Mouse (Mus musculus) myocyte (in vitro differentiated cells): ENCODE data around the gene Ajm1. TPM values are rescaled to one million over a fixed set of nuclear protein-coding genes. Genes with fewer than 3 reads are reported as not detected.

Source experiments
- H3K27me3 ChIP-seq: one replicate; pipeline ENCODE4 v1.6.1; 2011; ENCODE audit not compliant: control insufficient read depth, insufficient read depth, insufficient read length
- H3K36me3 ChIP-seq: one replicate; pipeline ENCODE4 v1.6.1; 2011; ENCODE audit not compliant: control insufficient read depth, insufficient read depth
- H3K4me2 ChIP-seq: one replicate; pipeline ENCODE4 v1.6.1; 2011; ENCODE audit warnings: low read depth, control low read depth
- H3K4me3 ChIP-seq: one replicate; pipeline ENCODE4 v1.5.1; 2011; ENCODE audit warnings: mild to moderate bottlenecking, control low read depth, moderate library complexity
- H3K79me2 ChIP-seq: one replicate; pipeline ENCODE4 v1.6.1; 2011; ENCODE audit not compliant: control insufficient read depth, insufficient read depth
- H3ac ChIP-seq: one replicate; pipeline ENCODE4 v1.6.1; 2011; ENCODE audit not compliant: control insufficient read depth, insufficient read length
- CEBPB ChIP-seq: IDR thresholded peaks from 2 replicates; pipeline ENCODE4 v1.6.1; 2011; ENCODE audit warnings: mild to moderate bottlenecking, moderate library complexity; ENCODE audit not compliant: poor library complexity, insufficient read depth, severe bottlenecking
- E2F4 ChIP-seq: IDR thresholded peaks from one replicate; pipeline ENCODE4 v1.6.1; 2011; ENCODE audit warnings: mild to moderate bottlenecking, control low read depth, moderate library complexity; ENCODE audit not compliant: insufficient read depth
- MAX ChIP-seq: IDR thresholded peaks from one replicate; pipeline ENCODE4 v1.6.1; 2011; ENCODE audit warnings: low read depth, mild to moderate bottlenecking, control low read depth
- MYOD1 ChIP-seq, 3 experiments: IDR thresholded peaks; one replicate each; pipeline ENCODE4 v1.6.1; 2011; ENCODE audit warnings: control low read depth in 2 of 3, low read depth in 2 of 3, mild to moderate bottlenecking in 2 of 3, moderate library complexity in 1 of 3; ENCODE audit not compliant: insufficient read length in 2 of 3, control insufficient read depth in 1 of 3
- MYOG ChIP-seq, 3 experiments: IDR thresholded peaks; one replicate each; pipeline ENCODE4 v1.6.1; 2011; ENCODE audit warnings: control low read depth in 2 of 3, low read depth in 2 of 3, mild to moderate bottlenecking in 2 of 3; ENCODE audit not compliant: insufficient read length in 2 of 3, control insufficient read depth in 1 of 3, insufficient read depth in 1 of 3
- POLR2A ChIP-seq: IDR thresholded peaks from one replicate; pipeline ENCODE4 v1.6.1; 2011; ENCODE audit warnings: low read depth, mild to moderate bottlenecking, control low read depth, moderate library complexity; ENCODE audit not compliant: insufficient read length
- POLR2AphosphoS2 ChIP-seq: IDR thresholded peaks from one replicate; pipeline ENCODE4 v1.6.1; 2011; ENCODE audit warnings: low read depth, control low read depth; ENCODE audit not compliant: insufficient read length
- REST ChIP-seq: IDR thresholded peaks from one replicate; pipeline ENCODE4 v1.6.1; 2011; ENCODE audit warnings: mild to moderate bottlenecking, control low read depth, moderate library complexity; ENCODE audit not compliant: insufficient read depth, insufficient read length
- SRF ChIP-seq: IDR thresholded peaks from one replicate; pipeline ENCODE4 v1.6.1; 2011; ENCODE audit warnings: low read depth; ENCODE audit not compliant: control insufficient read depth, insufficient read length
- TCF12 ChIP-seq: IDR thresholded peaks from one replicate; pipeline ENCODE4 v1.6.1; 2011; ENCODE audit warnings: mild to moderate bottlenecking, control low read depth; ENCODE audit not compliant: poor library complexity, insufficient read depth, severe bottlenecking
- TCF3 ChIP-seq: IDR thresholded peaks from one replicate; pipeline ENCODE4 v1.6.1; 2011; ENCODE audit warnings: low read depth, control low read depth; ENCODE audit not compliant: insufficient read length
- USF1 ChIP-seq: IDR thresholded peaks from one replicate; pipeline ENCODE4 v1.6.1; 2011; ENCODE audit warnings: low read depth, mild to moderate bottlenecking, control low read depth, moderate library complexity
- polyA plus RNA-seq: library from polyadenylated mRNA; unstranded; fragments of >200 nt; fragmentation: generic; extraction: Trizol; gene quantifications from one replicate; pipeline ENCODE4 v1.2.1, GENCODE M21; 2012; ENCODE audit warnings: missing spikeins

Gene Ajm1
- polyA plus RNA-seq, 1 experiment, result 1.0 TPM

DNA sequence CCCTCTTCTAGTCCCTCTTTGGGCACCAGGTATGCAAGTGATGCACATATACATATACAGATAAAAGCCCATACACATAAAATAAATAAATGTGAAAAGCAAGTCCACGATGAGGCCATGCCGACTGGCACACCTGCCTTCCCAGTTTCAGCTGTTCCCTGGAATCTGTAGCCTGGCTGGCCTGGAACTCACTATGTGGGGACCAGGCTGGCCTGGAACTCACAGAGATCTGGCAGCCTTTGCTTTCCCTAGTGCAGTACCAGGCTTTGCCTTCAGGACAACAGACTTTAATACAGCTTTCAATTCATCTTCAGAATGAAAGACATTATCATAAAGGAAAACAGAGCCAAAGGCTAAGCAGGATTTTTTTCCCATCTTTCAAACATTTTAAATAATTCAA, 47.9 kb downstream of the Ajm1 start:
- no peak overlapping the region for H3ac ChIP-seq
- TF ChIP-seq MYOG (IDR thresholded peaks at IDR 0.05; ENCODE audit: control insufficient read depth in 1 of 3, insufficient read depth in 1 of 3, insufficient read length in 2 of 3, low read depth in 2 of 3) (peak; percentile 75 to 95 (median 81)), TCF12 (peak; percentile 26), POLR2AphosphoS2 (no peak), TCF3 (peak; percentile 70), POLR2A (no peak), REST (no peak), USF1 (no peak), MAX (no peak), CEBPB (no peak), E2F4 (no peak), MYOD1 (IDR thresholded peaks at IDR 0.05; ENCODE audit: control insufficient read depth in 1 of 3, insufficient read length in 2 of 3, low read depth in 2 of 3) (peak; percentile 50 to 89 (median 88)), SRF (no peak)
- H3K27me3 ChIP-seq, result no peaks in the 10 kb centered on the region
- H3K79me2 ChIP-seq, result peaks cover 43% of the 10 kb centered on the region
- H3K36me3 ChIP-seq, result peaks cover 63% of the 10 kb centered on the region
- no peak overlapping the region for H3K4me3 ChIP-seq
- H3K4me2 ChIP-seq, result peak overlapping the region; percentile 58

- peaks cover 6% of the 10 kb centered on the region for H3K79me2 ChIP-seq
- peaks cover 66% of the 10 kb centered on the region for H3K36me3 ChIP-seq
- H3K4me2 ChIP-seq, result no peak overlapping the region
- H3ac ChIP-seq, result no peak overlapping the region
- TF ChIP-seq E2F4 (no peak), TCF3 (no peak), MYOG (IDR thresholded peaks at IDR 0.05; ENCODE audit: control insufficient read depth in 1 of 3, insufficient read depth in 1 of 3, insufficient read length in 2 of 3, low read depth in 2 of 3) (no peak), REST (no peak), CEBPB (no peak), USF1 (no peak), POLR2AphosphoS2 (no peak), TCF12 (no peak), SRF (no peak)
- no peaks in the 10 kb centered on the region for H3K27me3 ChIP-seq
- H3K4me3 ChIP-seq, result no peak overlapping the region
Observed at GRCm38 (mm10) chr2:25526510-25527302, 54.9 kb downstream of the Ajm1 start.

Other genes starting within 250 kb of the Ajm1 start
- 46.3 TPM for gene Man1b1, start 249.4 kb downstream of the Ajm1 start, polyA plus RNA-seq
- gene Dpp7, start 225.4 kb downstream of the Ajm1 start, polyA plus RNA-seq, result 43.0 TPM
- 68.3 TPM for gene Uap1l1, start 216.1 kb downstream of the Ajm1 start, polyA plus RNA-seq
- 10.4 TPM for gene Sapcd2, start 209.4 kb downstream of the Ajm1 start, polyA plus RNA-seq
- 0.89 TPM for gene Entpd2, start 185.9 kb downstream of the Ajm1 start, polyA plus RNA-seq
- gene Npdc1, start 182.4 kb downstream of the Ajm1 start, polyA plus RNA-seq, result 114 TPM
- gene Fut7, start 158.5 kb downstream of the Ajm1 start, polyA plus RNA-seq, result 0.08 TPM
- gene Abca2, start 153.1 kb downstream of the Ajm1 start, polyA plus RNA-seq, result 9.8 TPM
- gene Clic3, start 124.9 kb downstream of the Ajm1 start, polyA plus RNA-seq, result 13.5 TPM
- gene Paxx, start 120.7 kb downstream of the Ajm1 start, polyA plus RNA-seq, result 64.3 TPM
- gene Ptgds, start 111.7 kb downstream of the Ajm1 start, polyA plus RNA-seq, result 9.8 TPM
- gene Lcn12, start 87.8 kb downstream of the Ajm1 start, polyA plus RNA-seq, result not detected
- gene Fbxw5, start 81.0 kb downstream of the Ajm1 start, polyA plus RNA-seq, result 53.6 TPM
- 0.74 TPM for gene C8g, start 80.0 kb downstream of the Ajm1 start, polyA plus RNA-seq
- gene Traf2, start 34.8 kb downstream of the Ajm1 start, polyA plus RNA-seq, result 40.4 TPM
- gene Edf1, start 23.9 kb downstream of the Ajm1 start, polyA plus RNA-seq, result 513 TPM
- gene Mamdc4, start 6.9 kb downstream of the Ajm1 start, polyA plus RNA-seq, result 8.7 TPM
- 108 TPM for gene Phpt1, start 6.5 kb downstream of the Ajm1 start, polyA plus RNA-seq
- gene Rabl6, start 26.8 kb upstream of the Ajm1 start, polyA plus RNA-seq, result 76.5 TPM
- gene Ccdc183, start 35.9 kb upstream of the Ajm1 start, polyA plus RNA-seq, result 0.13 TPM
- 32.6 TPM for gene Tmem141, start 40.2 kb upstream of the Ajm1 start, polyA plus RNA-seq
- gene Fcna, start 46.3 kb upstream of the Ajm1 start, polyA plus RNA-seq, result 0.10 TPM
- gene Lcn8, start 71.4 kb upstream of the Ajm1 start, polyA plus RNA-seq, result not detected
- not detected for gene Lcn5, start 76.2 kb upstream of the Ajm1 start, polyA plus RNA-seq
- not detected for gene Lcn6, start 95.0 kb upstream of the Ajm1 start, polyA plus RNA-seq
- not detected for gene Lcn10, start 101.0 kb upstream of the Ajm1 start, polyA plus RNA-seq
- gene Obp2a, start 118.3 kb upstream of the Ajm1 start, polyA plus RNA-seq, result not detected
- gene Bmyc, start 125.0 kb upstream of the Ajm1 start, polyA plus RNA-seq, result 0.31 TPM
- gene Obp2b, start 155.3 kb upstream of the Ajm1 start, polyA plus RNA-seq, result not detected
- gene Lcn3, start 183.8 kb upstream of the Ajm1 start, polyA plus RNA-seq, result not detected
- gene Lcn11, start 195.3 kb upstream of the Ajm1 start, polyA plus RNA-seq, result not detected
- 0.17 TPM for gene Gm13539, start 200.5 kb upstream of the Ajm1 start, polyA plus RNA-seq
- gene Glt6d1, start 234.1 kb upstream of the Ajm1 start, polyA plus RNA-seq, result not detected
- gene Lcn9, start 241.4 kb upstream of the Ajm1 start, polyA plus RNA-seq, result not detected